Mouse (Mus musculus) liver, postnatal 0 days (tissue): ENCODE results near the gene Itga3.
A peak's percentile ranks its signal among the peaks of the same experiment; 100 is the strongest.

ENCODE experiments used
- CTCF ChIP-seq: sonication (generic); IDR thresholded peaks from 2 replicates; pipeline ENCODE4 v1.5.1; 2016; ENCODE audit warnings: antibody characterized with exemption, low read depth
- EP300 ChIP-seq: IDR thresholded peaks from 2 replicates; pipeline ENCODE4 v1.6.1; 2016; ENCODE audit warnings: antibody characterized with exemption, low read depth, mild to moderate bottlenecking

- TF ChIP-seq CTCF (no peak), EP300 (peak; percentile 42)
These were observed 79.0 kb downstream of the Itga3 start for GRCm38 (mm10) chr11:94997596-94997995.
